Mouse (Mus musculus) kidney, adult 2 months (tissue): ENCODE data around the gene Plxnb3.

Experiments
- CTCF ChIP-seq: fragments of 200-500 bp; conservative IDR thresholded peaks from 2 replicates; pipeline ENCODE4 v1.5.1; 2011; ENCODE audit warnings: low read depth, mild to moderate bottlenecking, control low read depth, low read length, moderate library complexity, mixed read lengths; ENCODE audit not compliant: insufficient read depth, insufficient read length
- POLR2A ChIP-seq: fragments of 200-500 bp; IDR thresholded peaks from one replicate; pipeline ENCODE4 v1.6.1; 2011; ENCODE audit warnings: low read depth, low read length, control low read depth

DNA sequence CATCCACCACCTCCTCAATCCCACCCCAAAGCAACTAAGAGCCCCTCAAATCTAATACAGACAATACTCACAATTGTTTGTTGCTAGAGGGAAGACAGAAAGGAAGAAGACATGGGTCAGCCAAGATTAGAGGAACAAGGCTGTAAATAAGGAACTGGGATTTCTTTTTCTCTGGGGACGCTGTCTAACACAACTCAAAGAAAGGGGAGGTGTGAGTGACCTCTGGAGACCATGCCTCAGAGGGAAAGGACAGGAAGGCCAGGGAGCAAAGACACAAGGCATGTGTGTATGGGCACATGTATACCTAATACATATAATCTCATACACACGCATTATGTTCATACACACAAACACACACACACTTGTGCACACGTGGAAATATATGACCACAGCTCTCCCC lies 25.3 kb downstream of the Plxnb3 start:
- TF ChIP-seq CTCF: no peak
- no peak for TF ChIP-seq POLR2A
